16 mouse cellular contexts compared by ENCODE assay signal in the genomic region with DNA sequence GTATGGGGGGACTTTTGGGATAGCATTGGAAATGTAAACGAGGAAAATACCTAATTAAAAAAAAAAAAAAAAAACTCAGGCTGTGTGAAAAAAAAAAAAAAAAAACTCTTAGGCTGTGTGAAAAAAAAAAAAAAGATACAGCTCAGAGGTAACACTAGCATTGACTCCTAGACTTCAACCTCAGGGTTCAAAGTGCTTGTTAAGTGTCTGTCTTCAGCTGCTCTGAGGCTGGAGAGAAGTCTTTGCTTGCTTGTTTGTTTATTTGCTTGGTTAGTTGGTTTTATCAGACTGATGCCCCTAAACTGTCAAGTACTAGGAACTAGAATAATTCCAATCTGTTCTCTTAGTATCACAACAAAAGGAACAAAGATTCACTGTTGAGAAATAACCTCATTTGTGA.
"Had no signal": no experiment of that assay in that cellular context is flagged by ENCODE, and none has a peak within 500 bp of the region (broad histone marks: within the 10 kb centered on the region; RNA-seq: fewer than 3 reads in every experiment).

No protein-coding gene starts in this region.

- H3K4me2 ChIP-seq: lung, embryonic 14.5 days; midbrain, embryonic 11.5 days; midbrain, embryonic 13.5 days; midbrain, embryonic 15.5 days; neural tube, embryonic 12.5 days; stomach, embryonic 15.5 days had no signal

- H3K27ac ChIP-seq: macrophage; midbrain, embryonic 13.5 days; midbrain, embryonic 15.5 days; neural tube, embryonic 12.5 days; stomach, embryonic 15.5 days; stomach, postnatal 0 days had no signal

- H3K9ac ChIP-seq: lung, embryonic 14.5 days; midbrain, embryonic 13.5 days; midbrain, embryonic 15.5 days; neural tube, embryonic 12.5 days; stomach, embryonic 15.5 days had no signal

- DNase-seq: lung, adult 18-20 months; lung, embryonic 14.5 days; lung, postnatal 10 days; lung, postnatal 36 days; right cerebral cortex, postnatal 14 days; thymus, adult 2 months; thymus, postnatal 25 days; thymus, postnatal 4 days had no signal

- ATAC-seq: midbrain, embryonic 13.5 days; midbrain, embryonic 15.5 days had no signal

- H3K9me3 ChIP-seq: megakaryocyte, embryonic 14.5 days; midbrain, embryonic 13.5 days; midbrain, embryonic 15.5 days; neural tube, embryonic 12.5 days; stomach, embryonic 15.5 days had no signal

- H3K27me3 ChIP-seq: megakaryocyte, embryonic 14.5 days; midbrain, embryonic 13.5 days; midbrain, embryonic 15.5 days; neural tube, embryonic 12.5 days; stomach, embryonic 15.5 days had no signal

- H3K4me3 ChIP-seq: megakaryocyte, embryonic 14.5 days; midbrain, embryonic 13.5 days; midbrain, embryonic 15.5 days; neural tube, embryonic 12.5 days; stomach, embryonic 15.5 days had no signal

- H3K36me3 ChIP-seq: midbrain, embryonic 13.5 days; midbrain, embryonic 15.5 days; neural tube, embryonic 12.5 days; stomach, embryonic 15.5 days had no signal

- H3K4me1 ChIP-seq: megakaryocyte, embryonic 14.5 days; midbrain, embryonic 13.5 days; midbrain, embryonic 15.5 days; neural tube, embryonic 12.5 days; stomach, embryonic 15.5 days had no signal
